Mouse (Mus musculus) testis, adult 2 months (tissue): ENCODE data around the gene 2310030G06Rik. TPM values are rescaled to one million over a fixed set of nuclear protein-coding genes. Genes with fewer than 3 reads are reported as not detected.

Source experiments
- H3K27ac ChIP-seq: fragments of 200-500 bp; 2 replicates; pipeline ENCODE4 v1.5.1; 2012; ENCODE audit warnings: low read depth, low read length; ENCODE audit not compliant: control insufficient read depth, insufficient read depth
- H3K27me3 ChIP-seq: fragments of 200-500 bp; 2 replicates; pipeline ENCODE4 v1.6.1; 2012; ENCODE audit warnings: mild to moderate bottlenecking, low read length, moderate library complexity; ENCODE audit not compliant: control insufficient read depth, insufficient read depth
- H3K36me3 ChIP-seq: fragments of 200-500 bp; 2 replicates; pipeline ENCODE4 v1.6.1; 2012; ENCODE audit warnings: mild to moderate bottlenecking, low read length; ENCODE audit not compliant: control insufficient read depth, insufficient read depth
- H3K4me1 ChIP-seq: fragments of 200-500 bp; 2 replicates; pipeline ENCODE4 v1.6.1; 2012; ENCODE audit warnings: low read length; ENCODE audit not compliant: control insufficient read depth, insufficient read depth
- H3K4me3 ChIP-seq: fragments of 200-500 bp; 2 replicates; pipeline ENCODE4 v1.5.1; 2012; ENCODE audit warnings: low read depth, mild to moderate bottlenecking, low read length, moderate library complexity, mixed read lengths; ENCODE audit not compliant: control insufficient read depth
- CTCF ChIP-seq: fragments of 200-500 bp; IDR thresholded peaks from 2 replicates; pipeline ENCODE4 v1.5.1; 2012; ENCODE audit warnings: low read depth, mild to moderate bottlenecking, inconsistent platforms, low read length, moderate library complexity; ENCODE audit not compliant: control insufficient read depth, insufficient read depth, insufficient replicate concordance
- POLR2A ChIP-seq: fragments of 200-500 bp; IDR thresholded peaks from 2 replicates; pipeline ENCODE4 v1.6.1; 2012; ENCODE audit warnings: low read depth, mild to moderate bottlenecking, inconsistent platforms, low read length, moderate library complexity; ENCODE audit not compliant: control insufficient read depth
- polyA plus RNA-seq: library from polyadenylated mRNA; depleted of rRNA; stranded (reverse); fragments of >200 nt; gene quantifications from 2 replicates; pipeline ENCODE4 v1.2.3, GENCODE M21; 2012

2310030G06Rik gene
- polyA plus RNA-seq, 1 experiment, result 2.1 TPM

DNA sequence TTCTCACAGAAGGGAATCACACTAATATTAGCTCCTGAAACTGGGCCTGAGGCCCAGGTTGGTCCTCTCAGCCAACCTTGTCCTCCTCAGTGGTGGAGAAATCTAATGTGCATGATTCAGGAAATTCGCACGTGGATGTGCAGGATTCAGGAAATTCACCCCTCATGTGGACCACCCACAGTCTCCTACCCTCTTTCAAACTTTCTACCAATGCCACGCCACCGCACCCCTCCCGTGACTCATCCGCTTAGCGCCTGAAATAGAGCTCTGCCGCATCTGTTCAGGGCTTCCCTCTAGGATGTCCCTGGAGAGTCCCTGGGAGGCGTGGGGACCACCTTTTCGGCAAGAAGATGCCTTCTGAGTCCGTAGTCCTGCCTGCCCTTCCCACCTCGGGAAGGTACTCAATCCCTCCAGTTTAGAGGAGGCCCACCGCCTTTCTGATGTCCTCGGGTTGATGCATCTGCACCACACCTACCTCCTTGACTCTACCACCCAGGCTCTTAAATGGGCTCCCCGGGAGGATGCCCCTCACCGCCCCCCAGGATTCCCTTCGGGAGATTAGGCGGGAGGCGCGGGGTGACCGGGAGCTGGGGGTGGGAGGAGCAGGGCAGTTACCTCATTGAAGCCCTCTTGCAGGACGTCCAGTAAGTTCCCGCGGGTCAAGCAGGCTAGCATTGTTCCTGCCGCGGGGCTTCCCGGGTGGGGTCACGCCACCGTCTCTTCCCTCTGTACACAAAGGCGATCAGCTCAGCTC lies 19.0 kb downstream of the 2310030G06Rik start:
- TF ChIP-seq POLR2A, result no peak
- TF ChIP-seq CTCF, result no peak
- Histone ChIP-seq H3K27ac (peak overlapping the region; percentile 14), H3K4me1 (peaks cover 14% of the 10 kb centered on the region), H3K36me3 (no peaks in the 10 kb centered on the region), H3K27me3 (no peaks in the 10 kb centered on the region), H3K4me3 (peak overlapping the region; percentile 77)

DNA sequence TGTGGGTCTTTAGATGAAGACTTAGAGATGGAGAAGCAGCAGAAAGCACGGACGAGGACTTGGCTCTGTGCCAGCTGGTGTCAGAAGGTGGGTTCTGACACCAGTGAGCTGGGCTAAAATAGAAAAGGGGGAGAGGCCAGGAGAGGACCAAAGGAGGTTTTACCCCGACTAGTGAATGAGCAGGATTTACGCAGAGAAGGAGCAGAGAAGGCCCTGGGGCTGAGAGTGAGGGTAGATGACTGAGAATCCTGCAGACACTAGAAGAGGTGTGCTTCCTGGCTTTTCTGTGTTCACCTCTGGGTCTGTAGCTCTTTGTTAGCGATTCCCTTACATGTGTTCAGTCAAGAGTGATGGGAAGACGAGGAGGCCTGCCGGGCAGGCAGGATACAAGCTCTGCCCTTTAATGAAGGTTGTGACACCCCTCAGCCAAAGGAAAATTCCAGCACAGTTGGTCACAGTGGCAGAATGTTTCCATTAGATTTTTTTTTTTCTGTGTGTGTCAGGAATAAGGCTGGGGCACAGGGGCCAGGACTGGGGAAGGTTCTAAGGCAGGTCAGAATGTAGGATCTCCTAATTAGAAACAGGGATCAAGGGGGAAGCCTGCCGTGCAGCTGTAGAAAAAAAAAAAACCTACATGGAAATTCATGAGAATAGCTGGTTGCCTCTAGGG lies 20.3 kb downstream of the 2310030G06Rik start:
- TF ChIP-seq POLR2A (no peak), CTCF (no peak)
- H3K27ac ChIP-seq, result no peak overlapping the region
- no peak overlapping the region for H3K4me3 ChIP-seq
- peaks cover 14% of the 10 kb centered on the region for H3K4me1 ChIP-seq
- H3K27me3 ChIP-seq, result no peaks in the 10 kb centered on the region
- no peaks in the 10 kb centered on the region for H3K36me3 ChIP-seq

DNA sequence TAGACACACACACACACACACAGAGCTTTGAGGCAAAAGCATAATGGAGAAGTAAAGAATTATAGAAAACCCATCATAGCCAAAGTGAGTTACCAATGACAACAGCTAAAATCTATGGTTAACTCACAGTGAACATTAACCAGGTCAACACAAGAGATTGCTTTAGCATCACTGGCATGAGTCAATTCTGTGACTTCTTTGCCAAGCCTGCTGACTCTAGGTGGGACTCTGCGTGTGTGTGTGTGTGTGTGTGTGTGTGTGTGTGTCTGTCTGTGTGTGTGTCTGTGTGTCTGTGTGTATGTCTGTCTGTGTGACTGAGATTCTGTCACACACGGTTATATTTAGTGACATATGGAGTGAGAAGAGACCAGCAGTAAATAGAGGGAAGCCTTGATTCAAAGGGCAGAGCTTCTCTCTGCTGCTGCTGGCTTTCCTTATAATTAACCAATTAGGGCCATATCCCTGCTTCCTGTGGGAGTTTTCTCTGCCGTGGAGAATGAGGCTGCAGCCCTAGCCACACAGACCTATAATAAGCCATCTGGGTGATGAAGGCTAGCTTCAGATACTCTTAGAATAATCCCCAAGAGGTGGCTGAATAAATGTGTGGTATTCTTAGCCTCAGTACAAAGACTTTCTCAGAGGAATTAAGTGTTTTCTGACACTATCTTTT lies 21.5 kb downstream of the 2310030G06Rik start:
- no peak for TF ChIP-seq POLR2A
- TF ChIP-seq CTCF, result no peak
- H3K27ac ChIP-seq, result no peak overlapping the region
- no peak overlapping the region for H3K4me3 ChIP-seq
- H3K36me3 ChIP-seq, result no peaks in the 10 kb centered on the region
- no peaks in the 10 kb centered on the region for H3K27me3 ChIP-seq
- H3K4me1 ChIP-seq, result peaks cover 14% of the 10 kb centered on the region

DNA sequence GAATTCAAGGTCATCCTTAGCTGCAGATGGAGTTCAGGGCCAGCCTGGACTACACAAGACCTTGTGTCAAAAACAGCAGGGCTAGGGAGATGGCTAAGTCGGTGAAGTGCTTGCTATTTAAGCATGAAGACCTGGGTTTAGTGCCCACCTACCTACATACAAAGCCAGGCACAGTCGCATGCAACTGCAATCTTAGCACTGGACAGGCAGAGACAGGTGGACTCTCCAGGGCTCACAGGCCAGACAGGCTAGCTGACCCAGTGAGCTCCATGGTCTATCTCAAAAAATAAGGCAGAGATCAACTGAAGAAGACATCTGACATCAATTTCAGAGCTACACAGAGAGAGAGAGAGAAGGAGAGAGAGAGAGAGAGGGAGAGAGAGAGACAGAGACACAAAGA lies 22.2 kb downstream of the 2310030G06Rik start:
- H3K27ac ChIP-seq, result peak overlapping the region; percentile 40; the same call in 1 of the 2 replicates
- no peaks in the 10 kb centered on the region for H3K36me3 ChIP-seq
- H3K4me1 ChIP-seq, result peaks cover 14% of the 10 kb centered on the region
- TF ChIP-seq CTCF (no peak), POLR2A (no peak)
- H3K27me3 ChIP-seq, result no peaks in the 10 kb centered on the region
- H3K4me3 ChIP-seq, result no peak overlapping the region

DNA sequence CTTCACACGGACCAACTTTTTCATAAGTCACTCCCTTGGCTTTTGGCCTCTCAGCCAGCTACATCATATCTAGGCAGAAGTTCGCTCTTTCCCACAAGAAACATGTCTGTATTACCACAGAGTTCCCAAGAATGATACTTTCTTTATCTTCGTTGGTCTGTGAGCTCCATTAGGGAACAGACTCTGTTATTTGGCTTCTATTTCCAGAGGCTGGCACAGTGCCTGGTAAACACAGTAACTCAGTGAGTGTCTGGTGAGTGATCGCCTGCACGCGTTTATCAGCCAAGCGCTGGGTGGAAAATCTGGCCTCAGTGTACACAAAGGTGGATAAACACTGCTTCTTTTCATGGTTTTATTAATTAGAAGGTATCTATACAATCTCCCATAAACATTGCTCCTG lies 22.9 kb downstream of the 2310030G06Rik start:
- Histone ChIP-seq H3K27me3 (no peaks in the 10 kb centered on the region), H3K4me3 (no peak overlapping the region), H3K4me1 (peaks cover 14% of the 10 kb centered on the region), H3K27ac (peak overlapping the region; percentile 36), H3K36me3 (no peaks in the 10 kb centered on the region)
- TF ChIP-seq POLR2A (no peak), CTCF (no peak)

DNA sequence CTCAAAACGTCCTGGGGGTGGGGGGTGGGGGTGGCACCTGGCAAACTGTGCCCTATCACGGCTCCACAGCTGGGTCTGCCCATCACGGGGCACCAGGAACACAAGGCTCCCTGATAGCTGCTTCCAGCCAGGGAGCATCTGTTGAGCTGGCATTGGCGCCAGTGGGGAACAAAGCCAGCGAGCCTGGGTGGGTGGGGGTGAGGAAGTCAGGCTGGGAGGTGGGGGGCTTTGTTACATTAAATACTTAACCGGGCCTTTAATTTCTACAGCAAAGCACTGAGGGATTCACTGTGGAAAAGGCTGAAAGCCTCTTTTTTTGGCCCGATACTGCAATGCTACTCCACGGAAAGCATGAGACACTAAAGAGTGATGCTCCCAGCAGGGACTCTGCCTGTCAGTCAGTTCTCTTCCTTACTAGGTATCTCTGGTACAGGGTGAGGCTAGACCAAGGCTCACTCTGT lies 23.9 kb downstream of the 2310030G06Rik start:
- Histone ChIP-seq H3K4me3 (no peak overlapping the region), H3K36me3 (no peaks in the 10 kb centered on the region), H3K27me3 (no peaks in the 10 kb centered on the region), H3K4me1 (peaks cover 7% of the 10 kb centered on the region), H3K27ac (peak overlapping the region; percentile 27)
- TF ChIP-seq POLR2A, result no peak
- no peak for TF ChIP-seq CTCF

DNA sequence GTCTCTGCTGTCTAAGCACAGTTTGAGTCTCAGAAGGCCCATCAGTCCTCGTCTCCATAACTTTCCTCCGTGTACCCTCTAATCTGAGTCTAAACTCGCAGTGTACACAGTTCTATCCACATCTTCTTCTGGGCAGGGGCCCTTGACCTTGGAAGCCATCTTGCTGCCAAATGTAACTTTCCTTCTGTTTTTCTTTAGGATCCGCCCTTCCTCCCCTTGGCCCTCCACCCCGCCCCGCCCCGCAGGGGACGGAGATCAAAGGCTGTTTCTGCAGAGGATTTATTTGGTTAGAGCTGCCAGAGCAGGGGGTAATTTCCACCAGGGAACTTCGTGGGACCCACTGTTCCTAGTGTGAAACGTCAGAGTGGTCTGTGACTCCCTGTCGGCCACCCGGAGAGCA lies 25.3 kb downstream of the 2310030G06Rik start:
- Histone ChIP-seq H3K4me1 (peaks cover 2% of the 10 kb centered on the region), H3K4me3 (no peak overlapping the region), H3K27ac (peak overlapping the region; percentile 60; the same call in 1 of the 2 replicates), H3K27me3 (no peaks in the 10 kb centered on the region), H3K36me3 (no peaks in the 10 kb centered on the region)
- TF ChIP-seq POLR2A, result no peak
